Mouse (Mus musculus): ENCODE data around the gene Mmp28. TPM values are rescaled to one million over a fixed set of nuclear protein-coding genes. Genes with fewer than 3 reads are reported as not detected.

Gene Mmp28
- polyA plus RNA-seq, 1 experiment from 2014 or later: 5.1 TPM

GRCm38 (mm10) chr11:83443824-83444223, 19.0 kb downstream of the Mmp28 start:
- Histone ChIP-seq H3K9me3 (ENCODE audit: low read length) (no peaks in the 10 kb centered on the region), H3K36me3 (ENCODE audit: insufficient read depth, low read length) (no peaks in the 10 kb centered on the region), H3K4me1 (ENCODE audit: insufficient read depth, low read depth, low read length) (peaks cover 16% of the 10 kb centered on the region), H3K4me3 (ENCODE audit: low read depth, low read length) (no peak overlapping the region), H3K27me3 (replicated peaks; ENCODE audit: insufficient read depth, low read length) (peaks cover 33% of the 10 kb centered on the region), H3K9ac (replicated peaks; ENCODE audit: low read depth) (no peak overlapping the region), H3K27ac (ENCODE audit: low read length) (no peak overlapping the region), H3K4me2 (replicated peaks; ENCODE audit: low read depth, low read length) (no peak overlapping the region)
- WGBS: 8% methylated on average over 7 of the region's 7 CpGs
- no peak for DNase-seq (ENCODE audit: low spot score)
- TF ChIP-seq EP300 (IDR thresholded peaks at IDR 0.05) (no peak), CTCF (IDR thresholded peaks at IDR 0.05) (no peak)
- ATAC-seq: no peak

GRCm38 (mm10) chr11:83442596-83443267, 20.1 kb downstream of the Mmp28 start:
- Histone ChIP-seq H3K27me3 (replicated peaks; ENCODE audit: insufficient read depth, low read length) (peaks cover 33% of the 10 kb centered on the region), H3K9me3 (ENCODE audit: low read length) (no peaks in the 10 kb centered on the region), H3K36me3 (ENCODE audit: insufficient read depth, low read length) (no peaks in the 10 kb centered on the region), H3K9ac (replicated peaks; ENCODE audit: low read depth) (no peak overlapping the region), H3K4me1 (ENCODE audit: insufficient read depth, low read depth, low read length) (peaks cover 5% of the 10 kb centered on the region), H3K4me3 (ENCODE audit: low read depth, low read length) (no peak overlapping the region), H3K27ac (ENCODE audit: low read length) (no peak overlapping the region), H3K4me2 (replicated peaks; ENCODE audit: low read depth, low read length) (peak overlapping the region; percentile 22; the same call in 1 of the 2 replicates)
- peak; percentile 41; the same call in 1 of the 2 replicates for ATAC-seq
- peak; percentile 80 for DNase-seq (ENCODE audit: low spot score)
- 16% methylated on average over 29 of the region's 29 CpGs for WGBS
- TF ChIP-seq CTCF (IDR thresholded peaks at IDR 0.05): peak; percentile 86
- TF ChIP-seq EP300 (IDR thresholded peaks at IDR 0.05): no peak

- Histone ChIP-seq H3K4me3 (ENCODE audit: low read depth, low read length) (no peak overlapping the region), H3K27me3 (replicated peaks; ENCODE audit: insufficient read depth, low read length) (peaks cover 33% of the 10 kb centered on the region), H3K9me3 (ENCODE audit: low read length) (no peaks in the 10 kb centered on the region), H3K4me1 (ENCODE audit: insufficient read depth, low read depth, low read length) (no peaks in the 10 kb centered on the region; the same call in 1 of the 2 replicates), H3K36me3 (ENCODE audit: insufficient read depth, low read length) (no peaks in the 10 kb centered on the region), H3K9ac (replicated peaks; ENCODE audit: low read depth) (no peak overlapping the region), H3K27ac (ENCODE audit: low read length) (no peak overlapping the region), H3K4me2 (replicated peaks; ENCODE audit: low read depth, low read length) (no peak overlapping the region)
- no peak for ATAC-seq
- TF ChIP-seq EP300 (IDR thresholded peaks at IDR 0.05) (no peak), CTCF (IDR thresholded peaks at IDR 0.05) (no peak)
- DNase-seq (ENCODE audit: low spot score): no peak
- 56% methylated on average over 6 of the region's 7 CpGs for WGBS
Measured at GRCm38 (mm10) chr11:83441235-83441634, 21.6 kb downstream of the Mmp28 start.

DNA sequence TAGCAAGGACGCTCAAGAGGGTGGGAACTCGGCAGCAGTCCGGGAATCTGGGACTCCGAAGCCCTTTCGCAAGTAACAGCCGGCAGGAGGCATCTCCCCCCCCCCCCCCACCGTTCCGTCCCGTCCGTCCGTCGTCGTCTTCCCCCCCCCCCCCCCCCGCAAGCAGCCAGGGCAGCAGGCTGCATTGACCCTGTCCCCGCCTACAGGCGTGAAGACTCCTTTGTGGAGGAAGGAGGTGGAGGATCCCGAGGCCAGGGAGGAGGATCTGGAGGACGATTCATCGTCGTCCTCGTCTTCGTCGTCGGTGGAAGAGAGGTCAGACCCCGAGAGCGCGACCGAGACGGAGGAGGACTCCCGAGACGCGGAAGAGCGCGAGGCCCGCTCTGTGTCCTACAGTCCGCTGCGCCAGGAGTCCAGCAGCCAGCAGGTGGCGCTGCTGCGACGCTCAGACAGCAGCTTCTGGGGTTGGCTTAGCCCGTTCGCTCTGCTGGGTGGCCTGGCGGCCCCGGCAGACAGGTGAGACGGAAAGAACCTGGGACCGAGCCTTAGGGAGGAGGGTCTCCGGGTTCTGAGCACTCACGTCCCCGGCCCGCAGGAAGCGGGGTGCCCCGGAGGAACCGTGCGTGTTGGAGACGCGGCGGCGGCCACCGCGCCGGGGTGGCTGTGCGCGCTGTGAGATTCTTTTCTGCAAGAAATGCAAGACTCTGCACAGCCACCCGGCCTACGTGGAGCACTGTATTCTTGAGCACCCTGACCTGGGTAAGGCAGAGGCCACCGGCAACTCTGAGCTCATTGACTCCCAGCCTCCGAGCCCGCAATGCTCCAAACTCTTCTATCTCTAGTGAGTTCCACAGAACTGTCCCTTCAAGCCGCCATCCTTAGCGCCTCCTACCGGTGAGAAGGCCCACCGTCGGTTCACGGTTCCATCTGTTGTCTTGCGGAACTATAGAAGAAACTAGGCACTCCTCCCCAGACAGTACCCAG, 22.5 kb downstream of the Mmp28 start:
- WGBS: under 1% methylated on average over 63 of the region's 75 CpGs
- Histone ChIP-seq H3K9ac (replicated peaks; ENCODE audit: low read depth) (0 out of 2 replicates have a peak overlapping the region, but pooled peaks have one; percentile 19), H3K4me3 (ENCODE audit: low read depth, low read length) (peak overlapping the region; percentile 56), H3K27me3 (replicated peaks; ENCODE audit: insufficient read depth, low read length) (peaks cover 31% of the 10 kb centered on the region), H3K27ac (ENCODE audit: low read length) (no peak overlapping the region), H3K9me3 (ENCODE audit: low read length) (no peaks in the 10 kb centered on the region), H3K4me2 (replicated peaks; ENCODE audit: low read depth, low read length) (peak overlapping the region; percentile 98), H3K36me3 (ENCODE audit: insufficient read depth, low read length) (no peaks in the 10 kb centered on the region), H3K4me1 (ENCODE audit: insufficient read depth, low read depth, low read length) (no peaks in the 10 kb centered on the region; the same call in 1 of the 2 replicates)
- ATAC-seq (peak; percentile 95), DNase-seq (ENCODE audit: low spot score) (peak; percentile 94)
- TF ChIP-seq CTCF (IDR thresholded peaks at IDR 0.05) (peak; percentile 99), EP300 (IDR thresholded peaks at IDR 0.05) (no peak)

- Histone ChIP-seq H3K9me3 (ENCODE audit: low read length) (no peaks in the 10 kb centered on the region), H3K4me1 (ENCODE audit: insufficient read depth, low read depth, low read length) (no peaks in the 10 kb centered on the region; the same call in 1 of the 2 replicates), H3K4me2 (replicated peaks; ENCODE audit: low read depth, low read length) (peak overlapping the region; percentile 98), H3K36me3 (ENCODE audit: insufficient read depth, low read length) (no peaks in the 10 kb centered on the region), H3K9ac (replicated peaks; ENCODE audit: low read depth) (no peak overlapping the region), H3K4me3 (ENCODE audit: low read depth, low read length) (peak overlapping the region; percentile 56), H3K27me3 (replicated peaks; ENCODE audit: insufficient read depth, low read length) (peaks cover 28% of the 10 kb centered on the region), H3K27ac (ENCODE audit: low read length) (no peak overlapping the region)
- DNase-seq (ENCODE audit: low spot score): no peak
- WGBS: 23% methylated on average over 11 of the region's 11 CpGs
- ATAC-seq: no peak
- TF ChIP-seq CTCF (IDR thresholded peaks at IDR 0.05): no peak
Measured at GRCm38 (mm10) chr11:83439426-83440060, 23.3 kb downstream of the Mmp28 start.

DNA sequence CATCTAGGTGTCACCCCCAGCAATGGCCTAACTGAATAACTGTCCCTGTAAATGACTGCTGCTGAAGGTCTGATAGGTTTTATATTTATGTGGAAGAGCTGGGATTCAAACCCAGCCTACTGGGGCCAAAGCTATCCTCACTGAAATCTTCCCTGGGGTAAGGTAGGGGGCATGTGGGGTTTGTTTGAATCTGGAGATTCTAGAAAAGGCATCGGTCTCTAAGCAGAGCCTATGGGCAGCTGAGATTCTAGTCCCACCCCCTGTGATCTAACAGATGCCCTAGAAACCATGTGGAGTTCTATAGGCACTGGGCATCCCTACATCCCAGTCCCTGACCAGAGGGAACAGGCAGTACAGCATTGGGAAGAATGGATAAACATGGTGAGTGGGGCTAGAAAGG, 25.5 kb downstream of the Mmp28 start, which contains the start of gene 1700020L24Rik:
1700020L24Rik (plus strand) TSS at position 301 of the 400 bp plus-strand sequence.
- Histone ChIP-seq H3K27me3 (replicated peaks; ENCODE audit: insufficient read depth, low read length) (peaks cover 14% of the 10 kb centered on the region), H3K4me2 (replicated peaks; ENCODE audit: low read depth, low read length) (no peak within 1 kb of the TSS), H3K27ac (ENCODE audit: low read length) (no peak within 1 kb of the TSS), H3K9me3 (ENCODE audit: low read length) (no peaks in the 10 kb centered on the region), H3K36me3 (ENCODE audit: insufficient read depth, low read length) (no peaks in the 10 kb centered on the region), H3K4me1 (ENCODE audit: insufficient read depth, low read depth, low read length) (no peaks in the 10 kb centered on the region), H3K4me3 (ENCODE audit: low read depth, low read length) (no peak within 1 kb of the TSS), H3K9ac (replicated peaks; ENCODE audit: low read depth) (no peak within 1 kb of the TSS)
- ATAC-seq (no peak), DNase-seq (ENCODE audit: low spot score) (no peak)
- 76% methylated on average over 1 of the region's 1 CpGs for WGBS
- TF ChIP-seq EP300 (IDR thresholded peaks at IDR 0.05): no peak
- TF ChIP-seq CTCF (IDR thresholded peaks at IDR 0.05): no peak

Measured in lung, postnatal 0 days (tissue).